Mouse (Mus musculus): ENCODE measurements around the gene Spon2. TPM values are rescaled to one million over a fixed set of nuclear protein-coding genes. Genes with fewer than 3 reads are reported as not detected.

Spon2 gene
- polyA plus RNA-seq, 1 experiment from 2014 or later = 31.0 TPM

- ATAC-seq (ENCODE audit: low read depth) = no peak
- Histone ChIP-seq H3K4me1 (ENCODE audit: control insufficient read depth, low read depth, low read length) (no peaks in the 10 kb centered on the region; the same call in none of the 2 replicates), H3K9ac (ENCODE audit: low read depth, low read length) (no peak overlapping the region), H3K4me2 (ENCODE audit: low read depth, low read length) (no peak overlapping the region), H3K9me3 (replicated peaks; ENCODE audit: control insufficient read depth, low read length) (no peaks in the 10 kb centered on the region), H3K4me3 (ENCODE audit: low read depth, low read length) (no peak overlapping the region), H3K27me3 (ENCODE audit: control insufficient read depth, insufficient read depth, low read depth, low read length) (no peaks in the 10 kb centered on the region), H3K36me3 (ENCODE audit: control insufficient read depth, insufficient read depth) (no peaks in the 10 kb centered on the region), H3K27ac (ENCODE audit: low read length) (no peak overlapping the region)
- WGBS (ENCODE audit: insufficient replicate concordance) = 8% methylated on average over 7 of the region's 7 CpGs
Observed at GRCm38 (mm10) chr5:33193567-33193966, 24.7 kb downstream of the Spon2 start.

Other genes with a start within 250 kb of the Spon2 start
- gene Ywhah, start 199.6 kb downstream of the Spon2 start, polyA plus RNA-seq (2015; fragmentation: Nextera tagmentation; extraction: Ambion mirVana) = 170 and 188 TPM in 2 replicates
- gene Slc5a1, start 114.2 kb downstream of the Spon2 start, polyA plus RNA-seq (2015; fragmentation: Nextera tagmentation; extraction: Ambion mirVana) = 0.74 TPM in 1 of 2 replicates, not detected in the other
- 159 and 168 TPM in 2 replicates for gene Ctbp1, start 56.5 kb upstream of the Spon2 start, polyA plus RNA-seq (2015; fragmentation: Nextera tagmentation; extraction: Ambion mirVana)
- 46.2 and 49.6 TPM in 2 replicates for gene Maea, start 117.1 kb upstream of the Spon2 start, polyA plus RNA-seq (2015; fragmentation: Nextera tagmentation; extraction: Ambion mirVana)
- gene Uvssa, start 160.1 kb upstream of the Spon2 start, polyA plus RNA-seq (2015; fragmentation: Nextera tagmentation; extraction: Ambion mirVana) = 3.0 and 3.1 TPM in 2 replicates
- gene Nkx1-1, start 215.5 kb upstream of the Spon2 start, polyA plus RNA-seq (2015; fragmentation: Nextera tagmentation; extraction: Ambion mirVana) = not detected in 2 replicates

Measured in liver, embryonic 16.5 days (tissue).